Mouse (Mus musculus): ENCODE data around the gene Stn1. TPM values are rescaled to one million over a fixed set of nuclear protein-coding genes. Genes with fewer than 3 reads are reported as not detected.

Gene Stn1
- polyA plus RNA-seq, 1 experiment, result 30.1 TPM

DNA sequence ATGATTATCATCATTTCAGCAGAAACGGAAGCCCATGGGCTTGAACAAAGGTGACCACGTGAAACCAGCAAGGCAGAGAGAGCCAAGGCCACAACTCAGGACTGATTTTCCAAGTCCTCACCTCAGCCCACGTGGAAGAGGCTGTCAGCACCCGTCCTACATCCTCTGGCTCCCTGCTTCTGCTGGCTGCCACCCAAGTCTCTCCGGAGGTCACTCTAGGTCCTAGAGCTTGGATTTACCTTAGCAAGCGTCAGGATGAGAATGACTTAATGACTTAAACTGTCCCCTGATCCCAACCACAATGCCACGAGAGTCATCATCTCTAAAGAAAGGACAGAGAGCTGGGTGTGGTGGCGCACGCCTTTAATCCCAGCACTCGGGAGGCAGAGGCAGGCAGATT is 84.6 kb downstream of the Stn1 start:
- no peak for TF ChIP-seq POLR2A (IDR thresholded peaks at IDR 0.05; ENCODE audit: low read depth, low read length)
- no peak for TF ChIP-seq CTCF (IDR thresholded peaks at IDR 0.05; ENCODE audit: borderline replicate concordance, insufficient read depth, low read length)
- no peak overlapping the region for H3K4me3 ChIP-seq (ENCODE audit: insufficient read depth, low read length)
- peaks cover 1% of the 10 kb centered on the region for H3K4me1 ChIP-seq (ENCODE audit: control insufficient read depth, insufficient read depth, low read length)
- H3K27ac ChIP-seq (ENCODE audit: insufficient read depth, low read length), result no peak overlapping the region

DNA sequence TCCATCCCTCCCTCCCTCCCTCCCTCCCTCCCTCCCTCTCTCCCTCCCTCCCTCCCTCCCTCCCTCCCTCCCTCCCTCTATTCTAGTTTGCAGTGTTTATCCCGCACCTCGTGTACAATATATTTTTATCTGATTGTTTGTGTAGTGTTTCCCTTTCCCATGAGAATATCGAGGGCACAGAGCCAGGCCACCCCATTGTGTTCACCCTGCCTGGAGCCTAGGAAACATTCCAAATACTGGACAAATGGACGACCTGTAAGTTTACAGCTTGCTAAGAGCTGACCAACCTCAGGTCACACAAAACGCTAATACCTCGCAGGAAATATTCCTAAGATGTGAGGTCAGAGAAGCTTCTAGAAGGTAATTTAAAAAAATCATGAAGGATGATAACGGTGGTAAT is 85.1 kb downstream of the Stn1 start:
- TF ChIP-seq POLR2A (IDR thresholded peaks at IDR 0.05; ENCODE audit: low read depth, low read length) (no peak), CTCF (IDR thresholded peaks at IDR 0.05; ENCODE audit: borderline replicate concordance, insufficient read depth, low read length) (no peak)

DNA sequence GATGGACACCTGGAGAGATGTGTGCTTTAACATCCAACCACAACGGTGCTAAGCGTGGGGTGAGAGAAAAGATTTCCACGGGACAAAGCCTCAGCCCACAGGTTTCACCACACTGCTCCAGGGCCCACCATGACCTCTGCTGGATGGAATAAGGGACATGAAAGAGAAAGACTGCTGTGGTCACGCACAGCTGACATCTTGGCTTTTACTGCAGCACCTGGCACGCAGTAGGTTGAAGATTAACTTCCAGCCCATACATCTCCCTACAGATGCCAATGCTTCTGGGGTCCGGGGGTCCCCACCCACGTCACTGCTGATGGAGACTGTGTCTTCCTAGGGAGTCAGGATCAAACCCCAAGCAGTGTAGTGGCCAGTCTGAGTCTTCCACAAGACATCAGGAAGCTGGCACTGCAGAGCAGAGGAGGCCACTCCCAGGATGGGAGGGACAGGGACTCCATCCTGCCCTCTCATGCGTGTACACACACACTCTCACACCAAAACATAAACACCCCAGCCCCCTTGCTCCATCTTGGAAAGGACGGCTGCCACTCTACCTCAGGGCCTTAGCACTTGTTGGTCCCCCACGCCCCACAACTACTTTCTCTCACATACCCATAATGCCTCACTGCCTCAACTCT is 85.7 kb downstream of the Stn1 start:
- Histone ChIP-seq H3K4me3 (ENCODE audit: insufficient read depth, low read length) (no peak overlapping the region), H3K27ac (ENCODE audit: insufficient read depth, low read length) (no peak overlapping the region), H3K4me1 (ENCODE audit: control insufficient read depth, insufficient read depth, low read length) (no peaks in the 10 kb centered on the region)
- TF ChIP-seq CTCF (IDR thresholded peaks at IDR 0.05; ENCODE audit: borderline replicate concordance, insufficient read depth, low read length), result no peak
- no peak for TF ChIP-seq POLR2A (IDR thresholded peaks at IDR 0.05; ENCODE audit: low read depth, low read length)

More for the DNA sequence above, 85.1 kb downstream of the Stn1 start:
- Histone ChIP-seq H3K27ac (ENCODE audit: insufficient read depth, low read length) (no peak overlapping the region), H3K4me3 (ENCODE audit: insufficient read depth, low read length) (no peak overlapping the region), H3K4me1 (ENCODE audit: control insufficient read depth, insufficient read depth, low read length) (no peaks in the 10 kb centered on the region)

Other genes starting within 250 kb of the Stn1 start
- 150 and 157 TPM in 2 replicates for gene Sh3pxd2a, start 73.1 kb downstream of the Stn1 start, polyA plus RNA-seq (2011; ENCODE audit: insufficient read length, low read depth, missing spikeins)
- gene Slk, start 42.2 kb upstream of the Stn1 start, polyA plus RNA-seq (2011; ENCODE audit: insufficient read length, low read depth, missing spikeins), result 60.9 and 65.6 TPM in 2 replicates
- gene Col17a1, start 154.6 kb upstream of the Stn1 start, polyA plus RNA-seq (2011; ENCODE audit: insufficient read length, low read depth, missing spikeins), result 0.23 and 0.52 TPM in 2 replicates
- gene Sfr1, start 194.2 kb upstream of the Stn1 start, polyA plus RNA-seq (2011; ENCODE audit: insufficient read length, low read depth, missing spikeins), result 197 and 217 TPM in 2 replicates

All from embryonic fibroblast, embryonic 13.5 days (primary cell).